Mouse (Mus musculus) left cerebral cortex, postnatal 25 days (tissue): ENCODE data around the gene Spp1. TPM values are rescaled to one million over a fixed set of nuclear protein-coding genes. Genes with fewer than 3 reads are reported as not detected.

ENCODE experiments used
- DNase-seq, 2 experiments: peaks; one replicate each; pipeline ENCODE4 v3.0.0; 2022; ENCODE audit warnings: low spot score in 2 of 2, mixed read lengths in 1 of 2
- intact Hi-C: fragments of 180-260 bp; cut with DNase I; formaldehyde crosslinking; loops from one replicate; pipeline ENCODE4 v1.15.1; 2025
- total RNA-seq, 2 experiments: library from RNA; stranded (reverse); gene quantifications; 2 replicates each; pipeline ENCODE4 v1.2.3; 2021

Spp1 gene
- total RNA-seq = 10 to 100 TPM in 1 of 2 experiments, 1 to 10 TPM in 1; 9.5 to 10.7 TPM

DNA sequence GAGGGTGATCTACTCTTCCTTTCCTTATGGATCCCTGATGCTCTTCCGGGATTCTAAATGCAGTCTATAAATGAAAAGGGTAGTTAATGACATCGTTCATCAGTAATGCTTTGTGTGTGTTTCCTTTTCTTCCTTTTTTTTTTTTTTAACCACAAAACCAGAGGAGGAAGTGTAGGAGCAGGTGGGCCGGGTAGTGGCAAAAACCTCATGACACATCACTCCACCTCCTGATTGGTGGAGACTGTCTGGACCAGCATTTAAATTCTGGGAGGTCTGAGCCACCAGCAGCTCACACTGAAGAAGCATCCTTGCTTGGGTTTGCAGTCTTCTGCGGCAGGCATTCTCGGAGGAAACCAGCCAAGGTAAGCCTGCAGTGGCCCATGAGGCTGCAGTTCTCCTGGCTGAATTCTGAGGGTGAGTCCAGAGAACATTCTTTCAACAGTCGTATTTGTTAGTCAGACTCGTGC lies at the start of gene Spp1:
Gene Spp1 (plus strand): TSS at position 284 of the 467 bp plus-strand sequence.
- DNase-seq = no peak
- intact Hi-C loops = no loop called here

DNA sequence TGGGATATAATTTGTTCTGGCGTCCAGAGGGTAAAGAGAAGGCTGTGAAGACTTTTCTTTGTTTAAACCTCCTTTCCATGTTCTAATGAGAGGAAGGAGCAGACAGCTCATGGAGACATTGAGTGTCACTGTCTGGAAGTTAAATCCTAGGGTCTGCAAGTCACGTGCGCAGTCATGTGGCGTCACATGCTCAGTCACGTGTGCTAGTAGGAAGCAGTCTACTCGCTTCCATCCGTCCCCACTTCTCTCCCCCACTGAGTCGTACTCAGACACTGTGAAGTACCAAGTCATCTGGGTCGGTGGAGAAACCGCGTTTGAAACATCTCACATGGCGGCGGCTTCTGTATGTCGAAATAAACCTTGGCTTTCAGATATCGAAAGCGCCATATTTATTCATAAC lies 49.4 kb upstream of the Spp1 start:
- intact Hi-C loops = no loop called here
- DNase-seq = no peak

DNA sequence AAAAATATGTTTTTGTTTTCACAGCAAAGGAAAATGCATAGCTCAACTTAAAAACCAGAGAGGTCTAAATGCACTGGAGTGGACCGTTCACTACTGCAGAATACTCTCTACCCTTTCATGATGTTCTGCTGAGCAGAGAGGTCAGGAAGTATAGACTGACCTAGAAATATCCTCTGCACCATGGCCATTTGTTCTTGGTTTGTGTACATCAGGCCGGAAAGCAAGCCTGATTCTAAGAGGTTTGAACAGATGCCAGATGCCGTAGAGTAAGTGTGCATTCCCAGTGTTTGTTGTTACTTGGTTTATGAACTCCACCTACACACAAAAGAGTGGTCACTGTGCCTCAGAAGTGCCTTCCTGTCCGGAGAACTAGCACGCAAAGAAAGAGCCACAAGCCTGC lies 48.0 kb upstream of the Spp1 start:
- intact Hi-C loops = no loop called here
- no peak for DNase-seq

DNA sequence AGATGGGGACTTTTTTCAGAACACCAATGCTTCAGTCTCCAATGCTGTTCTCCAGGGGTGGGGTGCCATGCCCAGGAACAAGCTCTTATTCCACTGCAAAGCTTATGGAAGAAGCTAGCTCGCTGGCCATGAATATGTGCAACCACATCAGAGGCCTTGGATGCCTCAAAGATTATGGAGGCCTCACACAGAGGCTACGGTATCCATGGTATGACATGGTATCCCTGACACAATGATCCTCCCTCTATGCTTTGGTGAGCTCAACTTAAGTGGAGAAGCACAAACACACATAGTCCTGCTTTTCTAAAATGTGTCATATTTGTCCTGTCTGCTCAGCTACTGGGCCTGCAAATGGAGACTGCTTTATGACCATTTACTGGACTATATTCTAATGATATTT lies 44.0 kb upstream of the Spp1 start:
- no peak for DNase-seq
- intact Hi-C loops = no loop called here

DNA sequence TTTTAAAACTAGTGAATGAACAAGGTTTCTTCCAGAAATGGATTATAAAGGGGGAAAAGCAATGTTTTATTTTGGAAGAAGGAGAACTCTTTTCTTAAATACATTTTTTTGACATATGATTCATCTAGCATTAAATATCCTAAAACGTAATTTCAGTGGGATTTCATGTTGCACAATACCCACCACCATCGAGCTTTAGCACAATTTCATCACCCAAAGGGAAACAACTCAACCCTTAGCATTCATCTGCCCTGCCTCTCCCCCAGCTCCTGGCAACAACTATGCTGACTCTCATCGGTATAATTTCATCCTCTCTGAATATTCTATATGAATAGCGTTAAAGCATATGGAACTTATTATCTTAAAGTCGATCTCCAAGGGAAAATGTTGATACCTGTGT lies 42.1 kb upstream of the Spp1 start:
- intact Hi-C loops = no loop called here
- no peak for DNase-seq

DNA sequence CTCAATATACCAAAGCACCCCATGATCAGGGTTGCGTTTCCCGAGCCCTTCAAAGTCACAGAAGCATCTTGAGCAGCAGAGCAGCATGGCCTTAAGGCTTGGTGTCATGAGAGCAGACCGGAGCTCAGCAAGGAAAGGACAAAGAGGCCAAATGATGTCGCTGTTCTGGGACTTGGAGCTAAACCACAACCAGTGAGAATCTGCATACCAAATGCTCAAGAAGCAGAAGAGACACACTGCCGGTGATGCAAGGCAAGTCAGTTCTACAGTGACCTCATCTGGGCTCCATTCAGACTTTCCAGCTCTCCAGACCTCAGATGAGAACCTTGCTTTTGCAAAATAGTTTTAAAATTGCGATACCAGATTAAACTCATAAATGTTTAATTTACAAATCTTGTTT lies 38.6 kb upstream of the Spp1 start:
- intact Hi-C loops = no loop called here
- DNase-seq = no peak

DNA sequence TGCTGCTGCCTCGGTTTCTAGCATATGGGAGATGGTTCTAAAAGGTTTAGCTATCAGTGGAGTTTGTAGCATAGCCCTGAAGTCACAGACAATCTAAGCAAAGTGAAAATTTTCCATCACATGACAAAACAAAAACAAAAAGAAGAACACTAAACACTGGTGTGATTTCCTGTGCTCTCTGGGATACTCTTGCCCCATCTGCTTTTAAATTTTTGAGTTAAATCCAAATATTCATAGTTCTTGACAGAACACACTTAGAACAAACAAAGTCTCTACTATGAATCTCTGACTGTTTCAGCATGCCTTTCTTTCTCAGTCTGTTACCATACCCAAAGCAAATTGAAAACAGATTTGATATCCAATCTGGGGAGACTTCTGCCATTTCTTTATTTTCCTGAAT lies 36.9 kb upstream of the Spp1 start:
- no peak for DNase-seq
- intact Hi-C loops = no loop called here

DNA sequence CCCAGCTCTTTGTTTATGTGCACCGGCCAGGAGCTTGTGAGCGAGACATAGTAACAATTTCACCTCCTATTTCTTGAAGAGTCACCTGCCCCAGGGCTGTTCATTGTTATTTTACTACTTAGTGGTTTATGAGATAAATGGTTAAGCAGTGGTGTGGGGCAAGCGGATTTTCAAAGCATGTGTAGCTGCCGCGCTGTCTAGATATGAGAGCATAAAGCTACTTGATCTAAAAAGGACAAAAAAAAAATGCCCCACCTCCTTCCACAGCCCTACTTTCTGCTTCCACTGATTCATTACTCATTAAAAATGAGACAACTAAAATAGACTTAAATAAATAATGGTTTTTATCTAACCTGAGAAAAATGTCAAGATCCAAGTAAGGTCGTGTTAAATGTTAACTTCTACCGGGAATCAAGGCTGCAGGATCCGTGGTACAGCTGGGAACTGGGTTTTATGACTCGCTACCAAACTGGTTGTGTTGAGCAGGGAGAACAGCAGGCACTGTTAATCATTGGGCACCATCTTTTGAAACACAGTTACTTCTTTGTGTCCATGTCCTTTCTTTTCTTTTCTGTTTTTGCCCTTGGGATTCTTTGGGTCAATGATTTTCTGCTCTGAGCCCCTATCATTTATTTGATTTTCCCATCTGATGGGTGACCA lies 35.5 kb upstream of the Spp1 start:
- intact Hi-C loops = no loop called here

DNA sequence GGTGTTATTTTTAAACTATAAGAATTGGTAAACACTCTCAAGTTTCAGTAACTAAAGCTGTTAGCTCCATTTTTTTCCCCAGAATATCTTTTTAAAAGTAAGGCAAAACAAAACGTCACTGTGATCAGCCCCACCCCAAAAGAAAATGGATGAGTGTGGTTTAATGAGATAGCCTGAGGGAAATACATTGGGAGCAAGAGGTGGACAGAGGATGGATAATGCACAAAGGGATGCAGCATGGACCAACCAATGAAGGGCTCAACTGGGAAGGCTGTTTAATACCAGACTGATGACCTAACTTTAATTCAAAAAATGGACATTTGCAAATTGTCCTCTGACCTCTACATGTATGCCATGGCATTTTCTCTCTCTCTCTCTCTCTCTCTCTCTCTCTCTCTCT lies 34.9 kb upstream of the Spp1 start:
- no peak for DNase-seq
- intact Hi-C loops = no loop called here

More for the DNA sequence above, 35.5 kb upstream of the Spp1 start:
- DNase-seq = no peak

DNA sequence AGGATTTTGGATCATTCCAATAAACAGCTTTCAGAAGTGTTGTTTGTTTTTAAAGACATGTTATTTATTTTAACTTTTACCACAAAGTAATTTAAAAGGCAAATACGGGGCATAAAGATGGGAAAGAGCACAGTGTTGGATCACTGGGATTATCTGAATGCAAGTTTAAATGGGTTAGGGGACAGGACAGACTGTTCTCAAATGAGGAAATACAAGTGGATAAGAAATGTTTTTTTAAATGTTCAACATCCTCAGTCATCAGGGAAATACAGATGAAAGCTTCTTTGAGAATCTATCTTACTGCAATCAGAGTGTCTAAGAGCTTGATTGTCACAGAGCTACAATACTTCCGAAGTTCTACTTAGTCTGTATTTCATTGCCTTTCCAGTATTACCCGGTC lies 32.3 kb upstream of the Spp1 start:
- intact Hi-C loops = no loop called here
- DNase-seq = no peak

DNA sequence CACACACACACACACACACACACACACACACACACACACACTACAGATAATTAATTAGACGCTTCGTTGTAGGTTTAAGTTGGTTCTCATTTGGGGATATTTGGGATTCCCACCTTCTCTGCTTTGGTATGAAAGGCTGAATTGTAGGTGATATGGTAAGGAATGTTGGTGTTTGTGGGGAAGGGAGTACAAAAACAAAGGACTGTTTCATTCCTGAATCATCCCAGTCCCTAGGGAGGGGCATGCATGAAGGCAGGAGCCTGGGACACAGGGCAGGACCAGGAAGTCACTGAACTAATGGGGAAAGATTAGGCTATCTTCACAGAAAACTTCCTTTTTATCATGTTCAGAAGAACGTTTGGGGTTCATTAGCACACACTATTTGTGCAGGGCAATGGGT lies 31.6 kb upstream of the Spp1 start:
- intact Hi-C loops = no loop called here
- no peak for DNase-seq

DNA sequence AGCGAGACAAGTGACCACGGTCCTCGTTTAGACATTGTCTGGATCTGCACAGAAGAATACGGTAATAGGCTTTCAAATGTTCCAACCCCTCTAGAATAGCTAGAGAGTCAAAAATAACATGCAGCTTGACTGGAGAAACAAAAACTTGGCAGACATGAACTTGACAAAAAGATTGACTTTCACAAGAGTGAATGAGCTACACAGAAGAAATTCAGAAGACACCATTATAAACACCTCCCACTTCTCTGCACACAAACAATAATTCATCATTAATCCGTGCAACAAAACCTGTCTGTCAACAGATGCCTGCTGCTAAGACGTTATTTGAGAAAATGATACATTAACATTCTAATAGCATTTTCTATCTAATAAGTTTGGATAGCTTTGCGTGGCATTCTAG lies 30.4 kb upstream of the Spp1 start:
- intact Hi-C loops = no loop called here
- no peak for DNase-seq

DNA sequence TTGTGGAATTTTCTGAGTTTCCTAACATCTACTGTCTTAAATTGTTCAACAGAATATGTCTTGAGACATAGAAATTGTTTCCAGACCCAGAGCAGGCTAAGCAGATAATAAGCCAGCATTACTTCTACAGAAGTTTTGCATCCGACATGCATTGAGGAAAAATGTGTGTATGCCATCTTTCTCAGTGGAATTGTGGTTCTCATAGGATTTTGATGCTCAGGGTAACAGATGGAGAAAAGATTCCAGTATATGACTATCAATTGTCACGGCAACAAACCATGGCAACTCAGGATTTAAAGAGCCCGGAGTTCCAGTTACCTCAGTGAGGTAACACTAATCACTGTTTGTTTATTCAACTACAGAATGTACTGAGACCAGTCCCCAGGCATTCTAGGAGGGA lies 29.9 kb upstream of the Spp1 start:
- no peak for DNase-seq

DNA sequence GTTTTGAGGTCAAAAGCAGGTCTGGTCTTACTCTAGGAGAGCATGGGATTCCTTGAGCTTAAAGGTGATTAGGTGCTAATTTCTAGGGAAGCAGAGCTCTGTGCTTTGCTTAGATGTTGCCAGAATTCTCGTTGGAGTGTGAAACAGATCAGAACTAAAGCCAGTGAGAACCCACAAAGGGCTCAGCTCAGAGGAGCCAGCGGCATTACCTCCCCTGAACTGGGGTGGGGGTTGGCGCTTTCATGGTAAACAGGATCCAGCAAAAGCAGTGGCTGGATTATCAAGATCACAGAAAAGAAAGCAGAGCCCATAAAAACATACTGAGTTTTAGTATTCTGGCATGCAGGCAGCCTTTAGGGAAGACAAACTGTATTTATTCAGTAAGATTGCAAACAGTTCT lies 28.2 kb upstream of the Spp1 start:
- intact Hi-C loops = no loop called here
- DNase-seq = no peak

More for the DNA sequence above, 29.9 kb upstream of the Spp1 start:
- intact Hi-C loops = no loop called here

DNA sequence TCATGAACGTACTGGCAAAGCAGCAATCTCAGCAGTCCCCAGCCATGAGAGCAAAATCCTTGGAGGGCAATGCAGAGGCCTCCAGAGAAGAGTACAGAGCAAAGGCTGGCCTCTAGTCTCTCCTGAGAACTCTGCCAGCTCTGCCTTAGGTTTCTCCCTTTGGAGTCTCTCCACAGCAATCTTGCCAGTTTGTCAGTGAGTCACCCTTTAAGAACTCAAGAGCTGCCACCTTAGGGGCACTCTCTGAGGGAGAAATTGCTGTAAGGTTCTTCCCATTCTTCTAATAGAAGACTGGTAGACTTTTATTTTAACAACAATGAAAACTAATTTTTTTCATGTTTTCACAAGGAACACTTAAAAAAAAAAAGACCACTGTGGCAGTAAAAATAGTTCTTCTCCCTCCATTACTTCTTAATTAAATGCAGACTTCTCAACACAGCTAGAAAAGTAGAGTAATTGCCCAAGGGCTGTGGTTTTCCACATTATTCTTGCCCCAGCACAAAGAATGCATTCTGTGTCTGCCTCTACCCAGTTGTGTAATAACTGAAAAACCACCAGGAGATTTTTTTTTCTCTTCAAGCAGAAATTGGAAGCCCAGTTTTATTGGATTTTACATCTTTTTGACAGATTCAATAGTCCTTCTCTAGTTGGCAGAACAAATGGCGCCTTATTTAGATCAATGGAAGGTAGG lies 27.2 kb upstream of the Spp1 start:
- intact Hi-C loops = no loop called here
- DNase-seq = peak in 1 of 2 experiments; percentile 19

DNA sequence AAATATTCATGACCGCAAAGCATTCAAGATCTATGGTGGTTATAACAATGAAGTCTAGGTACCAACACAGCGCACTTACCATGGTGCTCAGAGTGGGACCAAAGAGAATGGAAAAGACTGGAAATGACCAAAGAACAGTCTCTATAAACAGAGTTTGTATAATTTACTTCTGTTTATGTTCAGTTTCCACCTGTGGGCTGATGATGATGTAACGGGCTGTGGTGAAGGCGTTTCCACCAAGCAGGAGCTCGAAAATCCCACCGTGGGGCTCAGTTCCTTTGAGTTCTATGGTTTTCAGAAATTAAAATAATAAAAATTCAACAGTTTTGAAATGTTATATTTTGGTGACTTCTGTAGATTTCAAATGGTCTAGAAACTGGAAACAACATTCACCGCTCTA lies 26.4 kb upstream of the Spp1 start:
- no peak for DNase-seq
- intact Hi-C loops = no loop called here

DNA sequence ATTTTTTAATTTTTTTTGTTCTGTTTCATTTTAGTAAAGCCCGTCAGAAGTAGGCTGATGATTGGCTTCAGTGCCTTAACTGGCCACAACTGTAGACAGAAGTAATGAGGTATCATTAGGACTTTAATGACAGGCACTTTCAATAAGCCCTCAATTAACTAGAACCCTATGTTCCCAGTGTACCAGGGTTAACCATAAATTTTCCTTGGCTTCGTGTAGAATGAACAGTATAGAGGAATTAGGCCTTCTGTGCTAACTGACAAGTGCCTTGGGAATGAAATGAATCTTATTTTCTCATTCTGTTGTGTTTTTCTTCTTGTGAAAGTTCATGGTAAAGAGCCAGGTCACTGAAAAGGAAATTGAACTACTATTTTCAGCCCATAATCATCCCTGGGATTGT lies 18.9 kb upstream of the Spp1 start:
- intact Hi-C loops = no loop called here

DNA sequence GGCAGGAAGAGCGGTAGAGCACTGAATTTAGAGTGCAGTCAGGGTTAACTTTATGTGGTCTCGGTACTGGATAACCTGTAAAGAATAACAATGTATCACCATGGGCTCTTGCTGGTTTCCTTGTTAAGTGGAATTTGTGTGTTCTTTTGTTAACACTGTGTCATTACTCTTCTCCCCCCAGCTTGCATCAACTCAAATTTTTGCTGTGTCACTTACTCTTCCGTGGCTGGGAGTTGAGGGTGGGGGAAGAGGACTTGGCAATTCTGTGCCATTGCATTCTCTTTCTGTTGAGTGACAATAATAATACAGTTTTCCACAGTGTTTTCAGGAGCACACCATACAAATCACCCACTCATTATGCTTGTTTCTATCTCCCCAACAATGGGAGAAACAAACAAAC lies 17.9 kb upstream of the Spp1 start:
- intact Hi-C loops = no loop called here
- no peak for DNase-seq

More for the DNA sequence above, 18.9 kb upstream of the Spp1 start:
- DNase-seq = no peak

DNA sequence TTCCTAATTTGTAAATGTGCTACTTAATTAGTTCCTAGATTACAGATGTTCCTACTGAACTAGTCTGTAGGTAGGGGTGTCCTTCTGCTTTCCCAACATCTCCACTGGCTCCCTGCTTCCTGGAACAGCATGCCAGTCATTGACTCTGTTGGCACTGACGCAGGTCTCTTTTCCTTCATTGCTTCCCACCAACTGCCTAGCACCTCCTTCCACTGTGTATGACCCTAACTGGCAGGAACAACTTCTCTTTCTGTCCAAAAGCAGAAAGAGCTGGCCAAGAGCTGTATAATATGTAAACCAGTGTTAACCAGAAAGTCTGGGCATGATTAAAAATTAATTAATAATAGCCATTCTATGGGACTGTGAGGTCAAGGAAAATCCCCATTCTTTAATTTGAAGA lies 17.2 kb upstream of the Spp1 start:
- intact Hi-C loops = no loop called here
- DNase-seq = no peak

DNA sequence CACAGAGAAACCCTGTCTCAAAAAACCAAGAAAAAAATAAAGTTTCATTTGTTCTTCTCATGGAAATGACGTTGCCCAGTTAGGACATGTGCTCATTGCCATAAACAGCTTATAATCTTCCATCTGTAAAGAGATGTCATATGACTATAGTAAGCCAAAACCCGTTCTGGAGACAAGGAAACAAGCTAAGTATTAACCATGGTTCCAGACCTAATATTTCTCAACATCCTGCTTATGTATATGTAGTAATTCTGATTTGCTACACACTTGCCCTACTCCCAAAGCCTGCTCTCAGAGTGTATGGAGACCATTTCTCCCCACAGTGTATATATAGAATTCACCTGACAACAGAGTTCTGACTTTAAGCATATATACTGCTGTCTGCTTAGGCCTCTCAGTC lies 12.9 kb upstream of the Spp1 start:
- no peak for DNase-seq
- intact Hi-C loops = no loop called here

DNA sequence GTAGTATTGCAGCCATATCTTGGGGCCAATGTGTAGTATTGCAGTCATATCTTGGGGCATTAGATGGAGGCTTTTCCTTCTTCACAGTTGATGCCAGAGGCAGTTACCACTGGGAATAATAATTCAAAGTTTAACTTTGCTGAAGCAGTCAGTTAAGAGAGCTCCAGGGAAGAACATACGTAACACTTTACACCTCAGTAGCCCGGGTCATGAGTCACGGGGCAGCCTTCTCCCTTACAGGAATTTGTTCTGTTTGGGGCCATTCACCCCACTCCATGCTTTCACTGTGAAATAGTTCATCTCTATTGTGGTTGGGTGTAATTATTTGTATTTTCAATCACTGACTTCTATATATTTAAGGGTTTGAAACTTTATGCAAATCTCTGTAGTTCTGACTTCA lies 11.1 kb upstream of the Spp1 start:
- intact Hi-C loops = no loop called here
- DNase-seq = no peak

DNA sequence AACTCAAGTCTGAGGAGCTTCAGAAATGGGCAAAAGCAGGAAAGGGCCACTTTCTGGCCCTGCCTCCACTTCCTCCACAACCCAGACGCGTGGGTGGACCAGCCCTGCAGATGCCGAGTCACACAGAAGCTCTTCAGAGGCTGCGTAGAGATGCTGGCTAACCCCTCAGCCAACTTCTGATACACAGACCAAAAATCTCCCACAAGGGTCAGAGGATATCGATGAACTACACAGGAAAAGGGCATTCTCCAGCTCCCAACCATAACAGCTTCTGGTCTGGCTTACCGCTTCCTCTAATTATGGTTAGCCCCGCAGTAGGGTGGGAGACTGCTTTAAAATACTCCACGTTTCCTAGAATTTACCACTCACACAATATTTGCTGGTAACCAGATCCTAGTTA lies 9.0 kb upstream of the Spp1 start:
- intact Hi-C loops = no loop called here
- DNase-seq = no peak
